Mouse (Mus musculus) right cerebral cortex, postnatal 4 days (tissue): ENCODE data around the gene Cfap43.
A peak's percentile ranks its signal among the peaks of the same experiment; 100 is the strongest.

Experiments used
- DNase-seq: peaks from one replicate; pipeline ENCODE4 v3.0.0-alpha.2; 2022

The Cfap43 gene

DNA sequence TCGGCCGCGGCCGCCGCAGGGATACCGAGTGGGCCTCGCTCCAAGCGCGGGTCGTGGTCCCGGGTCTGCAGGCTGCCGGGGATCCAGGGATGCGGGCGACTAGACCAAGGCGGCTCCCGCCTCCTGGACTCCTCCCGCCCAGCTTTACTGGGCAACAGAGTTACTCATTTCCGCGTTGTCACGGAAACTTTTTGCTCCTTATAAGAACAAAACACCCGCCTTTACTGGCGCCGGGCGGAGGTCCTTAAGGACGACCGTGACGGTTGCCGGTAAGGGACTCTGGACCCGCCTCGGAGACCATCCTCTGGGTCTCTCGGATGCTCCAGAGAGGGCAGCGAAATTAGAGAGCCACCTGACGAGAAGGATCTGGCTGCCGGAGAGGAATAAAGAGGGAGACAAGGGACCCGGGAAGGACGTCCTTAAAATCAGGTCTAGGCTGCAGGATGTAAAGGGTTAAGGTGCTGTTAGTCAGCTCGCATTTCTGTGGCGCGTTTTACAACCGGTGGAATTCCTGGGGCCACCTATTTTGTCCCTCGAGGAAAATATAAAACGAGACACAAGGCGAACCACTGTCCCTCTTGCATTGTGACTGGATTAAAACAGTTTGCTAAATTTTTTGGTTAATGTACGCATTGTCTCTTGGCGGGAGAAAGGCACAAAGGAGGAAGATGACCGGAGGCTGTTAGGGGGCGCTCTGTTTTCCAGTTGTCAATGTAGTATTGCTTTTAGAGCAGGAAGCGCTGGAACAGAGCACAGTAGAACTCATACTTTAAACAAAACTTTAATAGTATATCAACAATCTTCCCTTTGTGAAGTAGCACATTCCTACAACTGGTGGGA lies at the start of gene Cfap43, which contains the start of gene Itprip:
Gene Cfap43, minus strand, starts transcription at position 162 of the 840 bp plus-strand sequence.
Gene Itprip, minus strand, starts transcription at position 174 of the 840 bp plus-strand sequence.
- DNase-seq: peak; percentile 62

DNA sequence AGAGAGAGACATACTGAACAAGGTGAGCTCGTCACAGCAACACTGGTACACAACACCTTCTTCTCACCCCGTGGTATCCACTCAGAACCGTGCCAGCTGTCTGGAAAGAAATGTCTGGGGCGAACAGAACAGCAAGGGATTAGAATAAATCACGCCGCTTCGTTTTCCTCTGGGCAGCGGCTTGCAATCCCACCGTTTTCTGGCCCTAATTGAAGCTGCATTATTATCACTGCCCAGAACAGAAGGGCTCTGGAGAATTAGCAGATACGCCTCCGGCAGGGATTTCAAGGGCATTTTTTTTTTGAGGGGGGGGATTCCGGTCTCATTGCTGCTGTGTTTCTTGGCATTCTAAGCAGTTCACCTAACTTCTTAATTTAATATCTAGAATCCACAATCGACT lies 39.1 kb upstream of the Cfap43 start:
- no peak for DNase-seq

DNA sequence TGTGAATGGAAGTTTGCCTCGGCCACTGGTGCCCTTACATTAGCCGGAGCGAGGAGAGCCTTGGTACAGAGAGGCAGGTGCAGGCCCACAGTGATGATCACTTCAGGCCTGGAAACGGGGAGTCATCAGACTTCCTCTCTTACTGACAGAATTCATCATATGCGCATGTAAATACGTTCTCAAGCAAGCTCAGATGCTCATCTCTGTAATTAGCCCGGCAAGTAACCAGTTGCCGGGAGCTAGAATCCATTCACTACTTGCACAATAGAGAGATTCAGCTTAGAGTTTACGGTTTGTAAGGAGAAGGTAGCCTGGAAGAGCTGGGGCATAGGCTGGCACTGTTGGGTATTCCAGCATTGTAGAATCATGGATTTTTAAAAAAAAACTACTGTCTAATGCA lies 34.1 kb upstream of the Cfap43 start:
- DNase-seq: no peak

DNA sequence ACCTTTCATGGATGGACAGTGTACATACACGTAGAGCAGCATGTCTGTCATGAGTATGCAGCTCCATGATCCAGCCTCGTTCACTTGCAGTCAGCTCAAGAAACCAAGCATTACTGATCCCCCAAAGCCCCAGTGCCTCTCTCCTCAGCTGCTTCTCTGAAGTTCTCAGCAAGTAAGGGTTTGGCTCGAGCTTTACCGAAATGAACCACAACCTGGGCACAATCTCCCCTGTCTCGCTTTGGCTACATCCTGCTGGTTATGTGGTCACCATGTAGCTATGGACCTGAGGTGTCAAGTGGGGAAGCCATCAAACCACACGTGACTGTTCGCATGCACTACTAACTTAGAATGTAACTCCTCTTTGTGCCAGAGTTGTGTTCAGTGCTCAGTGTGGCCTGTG lies 31.9 kb upstream of the Cfap43 start:
- no peak for DNase-seq

DNA sequence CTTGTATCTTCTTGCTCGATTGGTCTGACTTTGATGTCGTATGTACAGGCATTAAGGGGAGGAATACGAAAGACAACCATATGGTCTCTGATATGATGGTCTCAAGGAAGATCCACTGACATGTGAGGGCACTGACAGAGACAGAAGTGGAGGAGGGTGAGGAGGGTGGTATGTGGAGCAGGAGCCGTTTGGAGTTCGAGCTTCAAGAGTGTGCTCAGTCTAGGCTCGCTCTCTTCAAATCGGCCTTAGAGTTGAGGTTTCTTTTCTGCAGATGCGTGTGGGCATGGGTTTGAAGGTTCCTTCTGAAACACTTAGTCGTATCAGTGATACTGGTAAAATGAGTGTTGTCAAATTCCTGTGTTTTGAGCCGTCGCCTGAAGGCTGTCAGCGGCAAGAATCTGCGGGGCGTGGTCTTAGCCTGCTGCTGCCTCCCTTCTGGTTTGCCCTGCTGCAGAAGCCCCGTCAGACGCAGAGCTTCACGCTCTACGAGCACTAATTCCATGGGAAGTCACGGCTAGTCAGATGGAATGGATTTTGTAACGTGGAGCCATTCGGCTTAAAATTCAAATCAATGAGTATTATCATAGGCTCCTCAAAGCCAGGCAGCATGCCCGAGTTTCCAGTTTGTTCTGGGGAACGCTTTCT lies 27.9 kb upstream of the Cfap43 start:
- no peak for DNase-seq

DNA sequence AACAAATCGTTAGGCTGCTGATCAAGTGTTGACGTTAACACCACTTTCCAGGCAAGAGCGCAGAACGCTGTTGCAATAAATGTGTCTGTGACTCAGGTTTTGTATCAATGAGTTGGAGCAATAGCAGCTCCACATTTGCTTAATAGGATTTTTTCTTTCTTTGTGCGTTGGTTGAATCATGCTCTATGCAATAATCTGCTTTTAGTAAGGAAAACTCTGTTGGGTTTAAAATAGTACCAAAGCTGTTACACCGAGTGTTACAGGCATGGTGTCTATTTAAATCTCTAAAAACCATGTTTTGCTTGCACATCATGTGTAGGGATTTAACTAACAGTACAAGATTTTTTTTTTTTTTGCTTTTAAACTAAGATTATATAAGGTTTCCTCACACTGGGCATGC lies 20.3 kb upstream of the Cfap43 start:
- no peak for DNase-seq

DNA sequence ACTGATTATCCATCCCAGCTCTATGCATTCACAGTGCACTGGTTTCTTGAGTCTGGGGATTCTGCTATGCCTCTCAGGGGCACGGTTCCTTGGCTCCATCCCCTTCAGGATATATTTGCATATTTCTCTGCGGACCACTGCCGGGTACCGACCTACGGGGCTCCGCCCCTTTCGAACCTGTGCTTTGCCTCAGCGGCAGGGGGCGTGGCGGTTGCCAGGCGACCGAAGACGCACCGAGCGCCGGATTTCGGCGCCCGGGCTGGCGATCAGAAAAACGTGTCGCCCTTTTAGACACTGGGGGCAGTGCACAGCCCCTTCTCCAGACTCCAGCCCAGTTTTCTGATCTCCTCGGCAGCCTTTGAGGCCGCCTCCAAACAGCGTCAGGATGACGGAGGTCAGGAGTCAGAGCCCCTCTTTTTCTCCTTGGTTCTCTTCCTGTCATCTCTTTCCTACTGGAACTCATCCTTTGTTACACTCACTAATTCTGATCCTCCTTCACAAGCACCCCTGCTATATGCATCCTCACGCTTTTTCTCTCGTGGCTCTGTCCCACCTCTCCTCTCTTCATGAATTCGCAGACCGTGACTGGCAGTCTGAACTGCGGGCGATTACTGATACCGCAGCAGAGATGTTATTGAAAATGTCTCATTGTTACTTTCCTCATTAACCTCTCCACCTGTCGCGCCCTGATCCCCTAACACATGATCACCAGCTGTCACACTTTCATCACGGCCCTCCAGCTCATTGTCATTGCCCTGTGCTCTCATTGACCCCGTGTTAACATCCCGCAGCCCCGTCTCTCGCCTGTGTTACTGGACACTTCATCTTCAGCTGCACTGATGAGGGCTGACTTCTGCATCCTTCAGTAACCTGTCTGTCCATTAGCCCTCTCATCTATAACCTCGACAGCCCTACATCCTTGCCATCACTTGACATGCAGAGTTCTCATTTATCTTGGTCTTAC lies 18.6 kb upstream of the Cfap43 start, which contains the start of gene Cfap58:
Gene Cfap58, plus strand, starts transcription at position 233 of the 964 bp plus-strand sequence.
- peak; percentile 66 for DNase-seq

DNA sequence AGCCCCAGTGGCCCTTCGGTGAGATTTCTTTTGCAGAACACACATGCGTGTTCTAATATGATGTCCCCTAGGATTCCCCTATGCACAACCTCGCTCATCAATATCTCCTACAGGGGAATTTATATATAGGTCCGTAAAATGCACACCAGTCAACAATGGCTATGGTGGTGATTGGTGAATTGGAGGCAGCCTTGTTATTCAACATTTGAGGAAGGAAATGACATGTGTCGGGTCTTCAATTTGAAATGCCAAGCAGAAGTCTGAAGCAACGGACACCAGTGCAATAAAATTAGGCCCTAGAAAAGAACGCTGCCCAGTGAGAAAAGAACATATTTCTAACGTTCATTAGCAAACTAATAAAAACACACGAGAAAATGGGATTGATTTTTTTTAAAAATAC lies 17.9 kb upstream of the Cfap43 start:
- no peak for DNase-seq

DNA sequence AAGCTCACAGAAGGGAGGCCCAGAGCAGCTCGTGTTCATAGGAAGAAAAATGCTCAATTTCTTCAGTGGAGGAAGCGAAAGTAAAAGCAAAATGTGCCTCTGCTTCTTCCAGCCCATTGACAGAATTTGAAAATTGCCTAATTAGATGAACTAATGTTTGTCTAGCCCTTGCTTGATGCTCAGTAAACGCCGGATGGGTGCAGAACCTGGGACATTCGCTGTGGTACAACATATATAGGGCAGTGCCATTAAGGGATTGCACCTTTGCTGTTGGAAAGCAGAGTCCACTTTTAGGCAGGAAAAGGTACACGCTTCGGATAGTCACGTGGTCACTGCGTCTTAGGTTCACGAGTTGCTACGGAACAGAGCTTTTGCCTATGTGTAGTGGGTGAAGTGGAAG lies 17.4 kb upstream of the Cfap43 start:
- DNase-seq: no peak

DNA sequence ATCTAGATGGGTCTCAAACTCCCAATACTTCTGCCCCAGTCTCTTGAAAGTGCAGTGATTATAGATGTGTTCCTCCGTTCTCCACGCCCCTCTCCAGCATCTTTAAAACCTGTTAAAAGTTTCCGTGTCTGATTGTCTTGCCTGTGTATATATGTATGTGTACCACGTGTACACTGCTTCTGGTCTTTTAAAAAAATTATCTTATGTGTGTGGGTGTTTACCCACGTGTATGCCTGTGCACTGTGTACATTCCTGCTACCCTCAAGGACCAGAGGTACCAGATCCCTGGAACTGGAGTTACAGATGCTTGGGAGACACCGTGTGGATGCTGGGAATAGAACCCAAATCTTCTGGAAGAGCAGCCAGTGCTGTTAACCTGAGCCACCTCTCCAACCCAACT lies 16.4 kb upstream of the Cfap43 start:
- DNase-seq: no peak

DNA sequence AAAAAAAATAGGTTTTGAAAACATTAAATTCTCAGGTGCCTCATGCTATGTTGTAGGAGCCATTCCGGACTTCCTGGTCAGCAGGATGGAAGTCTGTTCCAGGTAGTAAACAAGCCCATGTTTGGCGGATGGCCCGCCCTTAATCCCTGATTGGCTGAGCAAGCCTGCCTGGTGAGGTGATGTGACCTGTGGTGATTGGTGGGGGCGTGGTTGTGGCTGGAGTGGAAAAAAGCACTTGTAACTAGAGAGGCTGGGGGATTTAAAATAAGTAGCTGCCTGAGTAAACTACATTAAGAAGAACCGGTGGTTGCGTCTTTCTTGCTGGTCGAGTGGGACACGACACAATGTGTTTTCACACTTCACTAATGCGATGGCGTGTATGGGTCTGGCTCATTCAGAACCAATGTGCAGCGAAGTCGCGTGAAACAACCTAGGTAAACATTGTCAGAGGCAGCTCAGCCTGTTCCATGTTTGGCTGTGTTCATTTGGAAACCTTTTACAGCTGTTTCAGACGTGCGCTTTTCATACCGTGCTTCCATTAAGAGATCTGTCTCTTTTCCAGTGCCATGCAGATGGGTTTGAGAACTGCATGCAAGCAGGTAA lies 15.7 kb upstream of the Cfap43 start:
- DNase-seq: no peak

DNA sequence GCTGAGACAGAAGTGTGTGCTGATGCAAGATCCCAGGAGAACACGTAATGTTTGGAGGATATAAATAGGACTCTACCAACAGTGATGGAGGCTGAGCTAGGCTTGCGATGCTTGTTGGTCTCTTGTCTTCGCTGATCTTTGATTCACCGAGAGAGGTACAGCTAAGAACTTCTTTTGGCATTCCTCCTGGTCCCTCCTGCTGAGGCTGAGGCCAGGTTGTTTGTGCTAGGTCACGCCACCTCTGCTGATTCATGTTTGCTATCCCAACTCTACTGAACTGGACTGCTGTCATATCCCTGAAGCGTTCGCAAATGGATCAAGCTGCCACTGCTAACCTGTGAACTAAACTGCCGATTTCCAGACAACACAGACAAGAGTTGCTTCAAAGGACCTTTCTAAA lies 15.1 kb upstream of the Cfap43 start:
- DNase-seq: no peak

DNA sequence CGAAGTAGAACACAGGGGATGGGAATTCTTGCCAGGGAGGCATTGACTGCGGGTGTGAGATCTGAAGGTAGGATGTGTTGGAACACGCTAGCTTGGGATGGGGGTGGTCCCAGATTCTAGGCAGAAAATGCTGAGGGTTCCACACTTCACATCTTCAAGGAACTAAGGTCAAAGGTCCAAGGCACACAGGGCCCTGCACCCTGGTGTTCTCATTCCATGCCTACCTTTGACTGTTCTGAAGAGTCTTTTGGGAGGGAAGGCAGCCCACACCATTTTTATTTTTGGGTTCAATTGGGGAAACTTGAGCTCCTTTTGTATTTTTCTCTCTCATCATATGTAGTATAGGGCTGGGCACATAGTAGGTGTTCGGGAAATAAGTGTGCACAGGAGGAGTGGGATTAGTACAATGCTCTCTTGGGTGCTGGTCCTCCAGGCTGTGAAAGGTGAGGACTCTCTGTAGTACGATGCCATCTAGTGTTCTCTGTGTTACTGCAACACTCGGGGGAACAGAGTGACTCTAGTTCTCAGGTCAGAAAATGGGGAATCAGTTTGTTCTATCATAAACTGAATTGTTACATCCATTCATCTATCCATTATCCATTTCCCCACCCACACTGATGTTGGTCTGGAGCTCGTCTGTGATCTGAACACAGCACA lies 13.0 kb upstream of the Cfap43 start:
- no peak for DNase-seq

DNA sequence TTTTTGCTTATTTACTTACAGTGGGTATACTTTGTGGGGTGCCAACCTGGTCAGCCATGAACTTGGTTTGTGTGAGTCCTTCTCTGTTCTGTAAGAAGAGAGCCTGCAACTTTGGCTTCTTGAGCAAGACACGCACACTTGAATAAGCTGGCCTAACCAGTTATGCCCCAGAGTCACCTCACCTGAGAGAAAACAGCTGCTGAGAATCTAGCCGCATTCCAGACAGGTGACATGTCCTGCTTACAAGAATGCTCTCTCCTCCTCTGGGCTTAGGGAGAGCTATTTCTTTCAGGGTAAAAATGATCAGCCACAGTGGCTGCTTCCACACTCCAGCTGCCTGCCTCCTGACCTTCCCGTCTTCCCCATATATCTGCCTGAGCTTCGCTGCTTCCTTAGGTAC lies 10.0 kb upstream of the Cfap43 start:
- DNase-seq: no peak

DNA sequence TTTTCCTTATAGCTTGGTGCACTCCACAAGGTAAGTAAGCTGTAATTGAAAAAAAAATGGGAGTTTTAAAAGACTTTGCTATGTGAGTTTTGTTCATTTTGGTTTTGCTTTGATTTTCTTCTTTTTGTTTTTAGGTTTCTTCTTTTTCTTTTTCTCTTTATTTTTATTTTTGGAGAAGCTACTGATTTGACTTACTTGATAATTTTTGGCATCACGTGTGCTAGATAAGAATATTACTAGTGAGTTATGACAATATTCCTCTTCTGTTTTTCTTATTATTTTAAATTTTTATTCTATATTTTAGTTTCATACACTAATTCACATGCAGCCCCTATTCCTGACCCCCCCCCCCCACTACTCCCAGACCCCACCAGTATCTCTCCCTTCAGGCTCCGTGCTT lies 7.9 kb upstream of the Cfap43 start:
- no peak for DNase-seq

DNA sequence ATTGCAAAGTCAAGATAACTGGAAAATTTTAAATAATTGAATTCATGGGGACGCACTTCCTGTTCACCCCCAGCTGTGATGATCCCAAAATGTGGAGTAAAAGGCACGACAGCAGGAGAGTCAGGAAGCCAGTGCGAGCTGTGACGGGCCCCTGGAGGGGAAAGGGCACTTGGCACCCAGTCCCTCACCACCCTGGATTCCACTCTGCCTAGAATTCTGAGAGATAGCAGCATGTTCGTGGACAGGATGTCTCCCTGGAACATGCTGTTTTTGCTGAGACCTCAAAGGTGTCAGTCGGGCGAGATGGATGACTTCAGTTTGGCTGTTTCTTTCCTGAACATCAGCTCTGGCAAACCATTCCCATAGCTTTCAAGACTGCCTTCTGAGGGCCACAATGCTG lies 6.7 kb upstream of the Cfap43 start:
- no peak for DNase-seq

DNA sequence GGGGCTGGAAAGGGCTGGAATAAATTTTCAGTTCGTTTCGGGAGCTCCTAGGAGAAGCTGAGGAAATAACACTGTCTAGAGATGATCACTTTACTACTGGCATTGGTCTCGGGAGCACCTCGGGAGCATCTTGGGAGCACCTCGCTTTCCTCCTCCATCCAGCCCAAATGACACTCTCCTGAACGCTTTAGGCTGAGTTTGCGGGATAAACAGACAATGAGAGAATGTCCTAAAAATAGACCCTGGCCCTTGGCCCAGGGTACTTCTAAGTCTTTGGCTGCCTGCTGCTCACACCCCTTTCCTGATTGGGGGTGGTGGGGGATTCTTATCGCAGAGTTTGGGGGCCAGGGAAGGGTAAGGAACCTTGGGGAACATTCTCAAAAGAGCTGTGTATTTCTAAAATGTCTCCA lies 884 bp upstream of the Cfap43 start:
- no peak for DNase-seq

DNA sequence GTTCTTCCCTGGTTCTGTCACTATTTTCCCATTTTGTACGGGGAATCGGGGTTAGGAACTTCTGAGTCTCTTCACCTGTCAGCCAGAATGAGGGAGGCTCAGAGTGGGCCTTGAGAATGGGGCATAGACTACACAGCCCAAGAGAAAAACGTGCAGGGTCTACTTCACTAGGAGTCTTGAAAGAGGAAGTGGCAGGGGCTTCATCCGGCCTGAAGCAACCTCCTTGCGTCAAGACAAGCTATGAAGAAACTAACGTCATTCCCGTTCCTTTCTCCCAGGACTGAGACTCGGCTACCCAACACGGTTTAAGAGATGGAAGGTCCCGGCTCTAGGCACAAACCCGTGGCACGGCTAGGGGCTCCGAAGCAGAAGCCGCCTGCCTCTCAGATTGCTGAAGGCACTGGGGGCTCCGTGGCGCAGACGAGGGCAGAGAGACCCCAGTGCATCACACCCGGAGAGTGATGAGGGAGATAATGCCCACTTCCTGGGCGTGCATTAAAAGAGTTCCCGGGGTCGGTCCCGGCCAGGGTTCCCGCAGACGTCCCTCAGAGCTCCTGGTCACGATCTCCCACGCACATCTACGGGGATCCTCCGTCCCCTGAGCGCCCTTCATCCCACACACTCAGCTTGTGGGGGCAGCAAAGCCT lies 509 bp downstream of the Cfap43 start:
- peak; percentile 19 for DNase-seq

DNA sequence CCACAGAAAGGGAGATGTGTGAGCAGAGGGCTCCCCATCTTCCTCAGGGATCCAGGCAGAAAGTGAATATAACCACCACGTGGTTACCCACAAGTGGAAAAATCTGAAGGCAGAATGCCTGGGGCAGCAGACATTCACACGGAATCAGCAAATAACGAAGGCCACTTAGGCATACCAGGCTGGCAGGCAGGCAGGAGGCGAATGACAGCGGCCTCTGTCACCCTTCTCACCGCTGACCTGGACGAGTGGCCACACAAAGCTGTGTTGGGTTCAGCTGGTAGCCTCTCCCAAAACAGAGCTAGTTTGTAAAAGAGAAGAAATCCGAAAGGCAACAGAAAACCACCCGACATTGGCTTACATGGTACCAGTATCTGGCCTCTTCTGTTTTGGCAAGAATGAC lies 1.1 kb downstream of the Cfap43 start:
- no peak for DNase-seq

DNA sequence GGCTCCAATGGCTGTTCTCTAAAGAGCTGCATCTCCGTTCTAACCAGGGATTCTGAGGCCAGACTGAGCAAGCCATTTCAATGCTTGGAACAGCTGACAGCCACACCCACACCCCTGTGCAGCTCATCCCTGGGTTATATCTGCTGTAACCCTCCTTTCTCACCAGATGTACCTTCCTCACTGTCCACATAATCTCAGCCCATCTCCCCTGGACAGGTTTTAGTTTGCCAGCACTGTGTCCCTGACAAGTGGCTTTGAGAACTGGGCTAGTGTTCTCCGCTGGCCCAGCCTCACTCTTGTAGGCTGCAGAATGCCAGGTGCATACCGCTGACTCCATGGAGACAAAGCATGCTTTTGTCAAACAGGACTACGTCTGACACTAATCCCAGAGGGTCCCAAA lies 1.7 kb downstream of the Cfap43 start:
- DNase-seq: no peak

DNA sequence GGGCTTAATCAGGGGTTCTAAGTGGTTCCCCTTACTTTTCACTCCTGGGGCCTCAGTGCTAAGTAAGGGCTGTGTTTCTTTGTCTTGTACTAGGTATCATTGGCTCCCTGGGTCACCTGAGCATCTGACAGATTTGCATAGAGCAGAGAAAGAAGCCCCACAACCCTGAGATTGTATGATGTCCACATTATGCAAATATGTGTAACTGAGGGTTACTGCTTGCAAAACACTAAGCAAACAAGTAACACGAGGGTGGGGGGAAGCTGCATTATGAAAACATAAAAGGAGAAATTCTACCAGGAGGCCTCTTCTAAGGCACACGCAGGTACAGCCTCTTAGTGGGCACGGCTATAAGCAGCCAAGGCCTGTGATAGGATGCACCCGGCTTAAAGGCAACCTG lies 3.8 kb downstream of the Cfap43 start:
- DNase-seq: no peak

DNA sequence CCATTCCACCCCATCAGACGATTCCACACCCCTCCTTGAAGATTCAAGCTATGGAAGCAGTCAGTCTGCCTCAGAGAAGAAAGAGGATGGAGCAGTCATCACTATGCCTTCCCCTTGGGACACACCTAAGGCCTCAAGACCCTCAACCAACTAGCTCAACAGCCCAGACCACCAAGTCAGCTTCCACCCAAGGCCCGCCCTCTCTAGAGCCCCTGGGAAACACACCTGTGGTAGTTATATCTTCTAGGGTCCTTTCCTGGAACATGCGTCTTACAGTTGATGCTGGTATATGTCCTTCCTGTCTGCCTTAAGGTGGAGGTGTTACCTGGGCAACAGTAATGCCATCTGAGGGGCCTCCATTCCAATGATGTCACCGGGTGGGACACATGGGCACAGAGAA lies 4.9 kb downstream of the Cfap43 start:
- DNase-seq: no peak
